Mouse (Mus musculus) kidney, postnatal 36 days (tissue): ENCODE results near the gene H13.
A peak's percentile ranks its signal among the peaks of the same experiment; 100 is the strongest.

ENCODE experiments used
- DNase-seq, 2 experiments: peaks; one replicate each; pipeline ENCODE4 v3.0.0; 2021 to 2022; ENCODE audit warnings: mixed read lengths in 2 of 2

H13 gene

GRCm38 (mm10) chr2:152703596-152704255 lies 34.5 kb downstream of the H13 start:
- no peak for DNase-seq

GRCm38 (mm10) chr2:152704256-152704605 lies 35.0 kb downstream of the H13 start:
- DNase-seq: no peak

DNA sequence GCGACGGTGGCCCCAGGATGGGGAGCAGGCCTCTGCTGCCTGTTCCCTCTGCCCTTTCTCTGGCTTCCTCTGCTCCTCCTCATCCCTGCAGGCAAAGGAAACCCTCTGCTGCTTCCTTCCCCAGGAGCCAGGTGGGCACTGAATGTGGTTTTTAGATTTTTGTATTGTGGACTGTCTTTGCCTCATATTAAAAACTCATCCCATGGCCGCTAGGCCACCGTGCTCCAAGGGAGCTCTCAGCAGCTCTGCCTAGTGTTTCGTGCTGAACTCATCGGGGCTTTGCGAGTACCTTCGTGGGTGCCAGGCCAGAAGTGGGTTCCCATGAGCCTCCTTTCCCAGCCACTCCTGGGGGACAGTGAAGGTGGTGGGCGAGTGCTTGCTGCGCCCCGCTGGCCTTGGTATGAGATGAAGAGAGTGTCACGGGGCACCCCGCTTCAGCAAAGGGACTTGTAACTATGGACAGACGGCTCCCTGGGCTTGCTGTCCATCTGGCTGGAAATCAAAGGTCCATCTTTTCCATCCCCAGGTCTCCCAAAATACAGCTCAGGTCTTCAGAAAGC lies 35.6 kb downstream of the H13 start:
- no peak for DNase-seq

DNA sequence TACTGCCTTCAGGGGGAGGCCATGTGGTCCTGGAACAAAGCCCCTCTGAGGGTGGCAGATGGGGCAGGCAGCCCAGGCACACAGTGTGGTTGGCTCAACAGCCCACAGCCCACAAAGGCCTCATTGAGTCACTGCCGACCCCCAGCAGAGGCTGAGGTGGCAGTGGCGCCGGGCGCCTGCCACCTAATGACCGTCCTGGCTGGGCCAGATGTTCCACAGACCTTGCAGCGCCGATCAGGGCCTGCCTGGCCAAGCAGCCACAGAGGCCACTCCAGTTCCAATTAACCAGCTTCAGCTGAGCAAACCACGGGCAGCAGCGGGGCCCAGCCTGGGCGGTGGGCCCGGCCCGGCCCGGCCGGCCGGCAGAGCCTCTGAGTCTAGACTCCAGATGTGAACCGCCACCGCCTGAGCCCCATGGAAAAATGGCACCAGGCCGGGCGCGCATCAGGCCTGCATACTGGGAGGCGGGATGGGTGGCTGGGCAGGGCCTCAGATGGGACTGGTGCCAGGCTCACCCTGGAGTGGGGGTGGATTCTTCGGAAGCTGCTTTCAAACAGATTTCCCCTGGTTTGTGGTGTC lies 36.8 kb downstream of the H13 start:
- peak; percentile 79 to 85 for DNase-seq

DNA sequence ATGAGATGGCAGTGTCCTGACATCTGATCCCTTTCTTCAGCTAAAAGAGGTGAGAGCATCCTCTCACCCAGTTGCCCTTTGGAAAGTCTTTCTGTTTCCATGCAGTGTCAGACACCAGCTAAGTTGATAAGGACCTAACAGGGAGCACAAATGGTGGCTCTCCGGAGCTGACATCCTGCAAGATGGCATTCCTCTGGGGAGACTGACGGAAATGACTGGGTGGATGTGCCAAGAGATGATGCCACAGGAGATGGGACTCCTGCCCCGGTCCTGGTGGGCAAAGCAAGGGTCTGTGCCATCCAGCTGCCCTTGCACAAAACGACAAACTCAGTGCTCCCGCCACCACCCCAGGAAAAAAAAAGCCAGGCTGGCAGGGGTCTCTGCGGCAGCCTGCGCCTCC lies 37.9 kb downstream of the H13 start:
- no peak for DNase-seq

- peak; percentile 97 for DNase-seq
Measured at GRCm38 (mm10) chr2:152707627-152708026, 38.4 kb downstream of the H13 start.

- DNase-seq: no peak
Measured at GRCm38 (mm10) chr2:152709066-152709465, 39.8 kb downstream of the H13 start.

DNA sequence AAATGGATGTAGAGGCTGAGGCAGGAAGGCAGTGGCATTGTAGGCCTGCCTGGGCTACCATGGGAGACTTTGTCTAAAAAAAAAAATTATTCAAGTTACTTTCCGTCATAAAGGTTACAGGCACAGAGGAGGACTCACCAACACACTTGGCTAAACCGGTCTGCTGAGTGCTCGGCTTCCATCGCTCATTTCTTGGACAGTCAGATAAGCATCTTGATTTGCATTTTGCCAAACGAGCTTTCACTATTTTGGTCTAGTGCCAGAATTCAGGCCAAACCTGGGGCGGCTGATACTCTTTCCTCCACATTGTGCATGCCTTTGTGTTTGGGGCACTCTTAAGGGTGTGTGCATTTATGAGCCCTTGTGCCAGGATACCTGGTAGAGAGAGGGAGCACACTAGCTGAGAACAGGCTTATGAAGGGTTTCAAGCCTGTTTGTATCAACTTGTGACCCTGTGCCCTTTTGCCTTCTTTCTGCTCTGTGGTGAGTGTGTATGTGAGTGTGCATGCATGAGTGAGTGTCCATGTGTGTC lies 47.0 kb downstream of the H13 start:
- no peak for DNase-seq

DNA sequence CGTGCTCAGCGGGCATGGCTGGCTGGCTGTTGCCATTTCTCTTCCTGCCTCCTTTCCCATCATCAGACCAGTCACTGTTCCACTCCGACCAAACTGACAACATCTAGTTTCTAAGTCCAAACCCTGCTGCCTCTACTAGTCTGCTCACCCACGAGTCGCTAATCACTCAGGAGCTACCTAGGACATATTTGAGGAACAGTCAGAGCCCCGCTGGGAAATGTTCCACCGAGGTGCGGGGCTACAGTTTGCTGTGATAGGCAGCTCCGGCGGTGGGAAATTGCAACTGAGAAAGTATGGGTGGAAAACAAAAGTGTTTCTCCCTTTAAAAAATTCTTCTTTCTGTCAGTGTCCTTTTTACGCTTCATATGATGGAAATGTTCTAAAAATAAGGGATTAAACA lies 48.4 kb downstream of the H13 start:
- no peak for DNase-seq

- DNase-seq: no peak
Measured at GRCm38 (mm10) chr2:152718076-152718475, 48.8 kb downstream of the H13 start.

- peak; percentile 64 to 80 for DNase-seq
Measured at GRCm38 (mm10) chr2:152723651-152724331, 54.5 kb downstream of the H13 start.

- DNase-seq: no peak
Measured at GRCm38 (mm10) chr2:152724332-152724723, 55.1 kb downstream of the H13 start.

DNA sequence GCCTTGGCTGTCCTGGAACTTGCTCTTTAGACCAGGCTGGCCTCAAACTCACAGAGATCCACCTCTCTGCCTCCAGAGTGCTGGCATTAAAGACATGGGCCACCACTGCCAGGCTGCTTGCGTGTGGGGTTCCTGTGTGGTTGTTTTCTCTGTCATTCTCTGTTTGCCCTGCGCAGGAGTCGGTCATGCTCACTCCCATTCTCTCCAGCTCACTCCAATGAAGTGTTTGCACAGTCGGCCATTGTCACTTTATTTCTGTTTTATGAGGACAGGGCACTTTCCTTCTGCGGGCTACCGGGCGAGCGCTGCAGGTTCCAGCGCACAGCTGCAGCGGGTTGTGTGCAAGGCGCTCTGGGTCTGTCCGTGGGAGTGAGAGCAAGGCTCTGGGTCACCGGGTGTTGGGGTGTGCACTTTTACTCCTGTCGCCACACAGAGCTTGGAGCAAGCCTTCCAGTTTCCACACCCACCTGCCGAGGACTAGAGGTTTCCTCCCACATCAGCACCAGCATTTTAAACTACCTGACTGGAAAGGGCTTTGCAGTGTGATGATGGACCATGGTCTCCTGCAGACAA lies 56.0 kb downstream of the H13 start:
- no peak for DNase-seq

- DNase-seq: no peak
Measured at GRCm38 (mm10) chr2:152726213-152726612, 57.0 kb downstream of the H13 start.

DNA sequence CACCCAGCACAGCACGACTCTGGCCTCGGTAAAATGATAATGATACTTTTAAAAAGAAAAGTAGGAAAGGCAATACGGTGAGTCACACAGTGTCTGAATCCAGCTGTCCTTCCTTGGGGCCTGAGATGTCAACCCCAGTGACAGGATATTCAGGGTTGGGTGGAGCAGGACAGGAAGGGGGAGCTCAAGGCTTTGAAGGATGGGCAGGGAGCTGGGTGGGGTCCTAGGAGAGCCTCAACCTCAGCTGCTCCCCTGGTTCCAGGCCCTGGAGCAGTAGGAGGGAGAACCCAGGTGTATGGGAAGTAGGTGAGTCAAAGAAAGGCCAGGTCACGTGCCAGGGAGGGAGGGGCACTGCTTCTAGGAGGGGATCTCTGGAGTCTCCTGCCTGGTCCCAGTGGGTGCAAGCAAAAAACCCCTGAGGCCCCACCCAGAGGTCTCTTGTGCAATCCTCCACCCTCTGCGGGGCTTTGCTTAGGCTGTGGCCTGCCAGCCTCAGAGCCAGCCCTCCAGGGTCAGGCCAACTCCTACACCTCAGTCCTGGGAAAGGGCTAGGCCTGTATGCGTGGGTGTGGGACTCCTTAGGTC lies 57.6 kb downstream of the H13 start:
- peak in 1 of 2 experiments; percentile 25 for DNase-seq

GRCm38 (mm10) chr2:152727795-152728510 lies 58.7 kb downstream of the H13 start:
- peak; percentile 77 to 87 for DNase-seq

DNA sequence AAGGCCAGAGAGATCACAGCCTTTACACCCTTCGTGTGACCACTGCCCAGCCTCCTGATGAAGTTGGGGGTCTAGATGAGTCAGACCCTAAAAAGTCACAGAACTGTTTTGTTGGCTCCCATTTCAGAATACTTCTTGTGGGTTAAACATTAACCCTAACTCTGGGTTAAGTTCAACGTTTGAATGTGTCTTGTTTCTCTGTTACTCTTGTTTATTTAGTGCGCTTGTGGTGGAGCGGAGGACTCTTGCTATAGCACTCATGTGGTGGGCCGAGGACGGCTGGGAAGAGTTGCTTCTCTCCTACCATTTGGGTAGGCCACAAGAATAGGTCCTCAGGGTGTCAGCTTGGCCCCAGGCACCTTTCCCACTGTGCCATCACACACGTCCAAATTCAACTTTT lies 59.3 kb downstream of the H13 start:
- DNase-seq: peak in 1 of 2 experiments; percentile 34

DNA sequence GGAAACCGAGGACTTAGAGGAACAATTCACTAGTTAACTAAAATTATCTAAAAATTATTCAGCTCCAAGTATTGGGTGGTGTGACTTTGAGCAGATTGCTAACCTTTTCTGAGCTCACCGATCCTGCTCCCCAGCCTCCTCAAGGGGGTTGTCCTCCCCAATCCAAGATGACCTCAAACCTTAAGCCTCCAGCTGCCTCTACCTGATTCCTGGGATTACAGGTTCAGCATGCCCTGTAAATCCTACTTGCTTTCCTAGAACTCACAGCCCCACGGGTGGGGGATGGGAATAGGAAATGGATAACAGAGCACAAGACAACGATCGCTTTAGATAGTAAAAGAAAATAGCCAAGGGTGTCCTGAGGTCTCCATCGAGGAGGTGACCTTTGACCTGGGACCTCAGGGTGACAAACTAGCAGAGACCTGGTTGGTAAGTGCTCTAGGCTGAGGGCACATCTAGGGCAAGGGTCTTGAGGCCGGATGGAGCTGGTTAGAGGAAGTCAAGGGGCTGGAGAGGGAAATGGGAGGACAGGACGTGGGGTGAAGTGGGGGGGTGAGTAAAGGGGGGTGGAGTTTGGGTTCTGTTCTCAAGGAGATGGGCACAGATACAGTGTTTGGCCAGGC lies 59.9 kb downstream of the H13 start:
- peak; percentile 82 for DNase-seq

DNA sequence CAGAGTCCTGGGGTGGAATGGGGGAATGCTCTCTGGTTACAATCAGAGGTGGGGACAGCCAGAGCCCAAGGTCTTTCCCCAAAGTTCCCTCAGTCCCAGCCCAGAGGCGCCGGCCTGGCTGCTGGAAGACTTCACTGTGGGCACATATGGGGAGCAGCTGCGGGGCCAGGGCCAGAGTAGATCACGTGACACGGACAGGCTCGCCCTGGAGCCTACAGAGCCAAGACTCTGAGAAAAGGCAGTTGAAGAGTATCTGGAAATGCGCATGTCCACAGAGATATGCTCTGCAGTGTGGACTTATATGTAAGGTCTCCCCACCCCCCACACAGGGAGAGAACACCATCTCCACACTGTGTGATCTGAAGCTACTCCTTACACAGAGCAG lies 60.4 kb downstream of the H13 start:
- DNase-seq: peak; percentile 62 to 66

- peak in 1 of 2 experiments; percentile 45 for DNase-seq
Measured at GRCm38 (mm10) chr2:152733201-152733600, 63.9 kb downstream of the H13 start.

GRCm38 (mm10) chr2:152734501-152734900 lies 65.2 kb downstream of the H13 start:
- no peak for DNase-seq

DNA sequence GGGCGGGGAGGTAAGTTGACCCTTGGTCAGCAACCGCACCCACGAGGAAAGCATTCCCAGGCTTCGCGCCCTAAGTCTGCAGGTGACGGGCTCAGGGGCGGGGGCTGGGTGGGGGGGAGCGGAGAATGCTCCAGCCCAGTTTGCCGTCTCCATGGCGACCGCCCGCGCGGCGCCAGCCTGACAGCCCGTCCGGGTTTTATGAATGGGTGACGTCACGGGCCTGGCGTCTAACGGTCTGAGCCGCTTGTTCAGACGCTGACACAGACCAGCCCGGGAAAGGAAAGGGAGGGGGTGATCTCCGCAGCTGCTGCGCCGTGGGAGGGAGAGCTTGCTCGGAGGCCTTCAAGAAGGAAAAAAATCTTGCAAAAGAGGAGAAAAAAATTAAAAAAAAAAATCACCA lies 65.7 kb downstream of the H13 start:
- peak; percentile 99 for DNase-seq
